Mouse (Mus musculus): ENCODE results near the gene Eps15.

- TF ChIP-seq CTCF (IDR thresholded peaks at IDR 0.05; ENCODE audit: borderline replicate concordance, extremely low read depth, insufficient read depth, insufficient read length) (no peak), POLR2A (IDR thresholded peaks at IDR 0.05; ENCODE audit: borderline replicate concordance, extremely low read depth, insufficient read depth, insufficient read length, poor library complexity, severe bottlenecking) (no peak)
Measured at GRCm38 (mm10) chr4:109279689-109280458, at the start of gene Eps15.
